Mouse (Mus musculus): ENCODE measurements around the gene Zcchc17.

Zcchc17 gene

DNA sequence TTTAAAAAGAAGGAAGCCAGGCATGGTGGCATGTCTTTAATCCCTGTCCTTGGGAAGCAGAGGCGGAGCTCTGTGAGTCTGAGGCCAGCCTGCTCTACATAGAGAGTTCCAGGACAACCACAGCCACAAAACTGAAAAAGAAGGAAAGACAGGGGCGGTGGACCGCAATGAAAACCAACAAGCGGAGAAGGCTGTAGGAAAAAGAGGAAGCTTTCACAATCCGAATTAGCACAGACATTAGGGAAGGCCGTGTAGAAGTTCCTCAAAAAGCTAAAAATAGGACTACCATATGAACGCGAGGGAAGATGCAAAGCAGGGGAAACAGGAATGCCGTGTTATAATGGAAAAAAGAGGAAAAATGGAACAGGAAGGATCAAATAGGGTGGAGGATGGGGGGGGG lies 75.9 kb downstream of the Zcchc17 start:
- DNase-seq (ENCODE audit: low read depth), result no peak

DNA sequence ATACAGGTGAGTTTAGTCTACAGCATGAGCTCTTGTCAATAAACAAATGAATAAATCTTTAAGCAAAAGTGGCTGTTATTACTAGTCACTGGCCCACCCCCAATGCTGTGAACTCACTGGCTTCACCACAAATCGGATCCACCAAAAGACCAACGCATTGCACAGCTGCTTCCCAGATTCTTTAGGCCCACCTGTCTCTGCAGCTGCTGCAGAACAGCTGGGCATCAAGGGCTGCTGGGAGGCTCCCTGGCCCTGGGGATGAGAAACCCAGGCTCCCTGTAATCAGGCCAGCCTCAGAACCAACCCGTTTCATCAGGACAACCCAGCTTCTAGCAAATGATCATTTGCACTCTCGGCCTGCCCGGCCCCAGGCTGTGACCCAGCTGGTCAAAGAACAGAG lies 76.9 kb downstream of the Zcchc17 start:
- no peak for DNase-seq (ENCODE audit: low read depth)

DNA sequence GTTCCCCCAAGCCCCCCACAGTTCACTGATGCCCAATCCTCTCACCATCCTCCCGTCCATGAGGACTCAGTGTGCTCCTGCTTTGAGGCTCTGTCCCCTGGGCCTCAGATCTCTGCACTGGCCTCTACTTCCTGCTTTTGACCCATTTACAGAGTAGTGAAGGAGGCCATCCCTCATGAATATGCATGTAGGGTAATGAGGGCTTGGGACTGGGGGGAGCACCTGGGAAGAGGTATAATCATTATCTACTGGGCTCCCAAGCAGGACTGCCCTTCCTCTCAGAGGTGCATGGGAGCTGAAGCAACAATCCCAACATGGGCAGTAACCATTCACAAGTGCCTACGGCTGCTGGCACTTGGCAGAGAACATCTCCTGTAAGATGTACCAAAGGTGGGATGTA lies 80.6 kb downstream of the Zcchc17 start, which contains the start of gene Serinc2:
Gene Serinc2 (minus strand): TSS at position 101 of the 400 bp plus-strand sequence.
- DNase-seq (ENCODE audit: low read depth), result no peak

DNA sequence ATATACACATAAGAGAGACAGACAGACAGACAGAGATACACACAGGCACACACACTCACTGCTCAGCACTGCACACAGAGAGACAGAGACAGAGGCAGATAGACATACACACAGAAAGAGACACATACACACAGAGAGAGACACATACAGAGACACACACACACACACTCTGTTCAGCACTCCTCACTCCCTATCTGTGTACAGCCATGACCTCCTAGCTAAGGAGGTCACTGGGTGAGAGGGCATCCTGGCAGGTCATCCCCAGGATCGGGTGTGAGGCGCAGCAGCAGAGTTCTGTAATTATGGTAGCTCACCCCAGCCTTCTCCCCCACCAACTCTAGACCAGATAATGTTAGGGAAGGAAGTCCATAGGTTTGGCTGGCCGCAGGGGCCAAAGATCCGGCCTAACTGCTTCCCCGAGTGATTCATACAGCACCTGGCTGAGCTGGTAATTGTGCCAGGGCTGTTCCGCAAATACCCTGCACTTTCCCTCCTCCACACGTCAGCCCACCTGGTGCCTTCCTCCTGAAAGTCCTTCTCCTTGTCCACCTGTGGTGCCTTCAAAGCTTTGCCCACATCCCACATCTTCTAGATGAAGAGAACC lies 83.1 kb downstream of the Zcchc17 start:
- DNase-seq (ENCODE audit: low read depth), result no peak

DNA sequence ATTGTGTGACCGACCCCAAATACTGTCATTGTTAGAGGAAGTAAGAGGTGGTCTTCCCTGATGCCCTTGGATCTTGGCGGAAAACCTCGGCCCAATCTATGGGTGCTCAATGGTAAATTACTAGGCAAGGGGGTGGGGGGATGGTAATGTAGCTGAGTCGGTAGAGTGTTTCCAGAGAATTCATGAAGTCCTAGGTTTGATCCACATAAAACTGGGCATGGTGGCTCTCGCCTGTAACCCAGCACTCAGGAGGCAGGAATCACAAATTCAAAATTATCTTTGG lies 84.0 kb downstream of the Zcchc17 start:
- no peak for DNase-seq (ENCODE audit: low read depth)

DNA sequence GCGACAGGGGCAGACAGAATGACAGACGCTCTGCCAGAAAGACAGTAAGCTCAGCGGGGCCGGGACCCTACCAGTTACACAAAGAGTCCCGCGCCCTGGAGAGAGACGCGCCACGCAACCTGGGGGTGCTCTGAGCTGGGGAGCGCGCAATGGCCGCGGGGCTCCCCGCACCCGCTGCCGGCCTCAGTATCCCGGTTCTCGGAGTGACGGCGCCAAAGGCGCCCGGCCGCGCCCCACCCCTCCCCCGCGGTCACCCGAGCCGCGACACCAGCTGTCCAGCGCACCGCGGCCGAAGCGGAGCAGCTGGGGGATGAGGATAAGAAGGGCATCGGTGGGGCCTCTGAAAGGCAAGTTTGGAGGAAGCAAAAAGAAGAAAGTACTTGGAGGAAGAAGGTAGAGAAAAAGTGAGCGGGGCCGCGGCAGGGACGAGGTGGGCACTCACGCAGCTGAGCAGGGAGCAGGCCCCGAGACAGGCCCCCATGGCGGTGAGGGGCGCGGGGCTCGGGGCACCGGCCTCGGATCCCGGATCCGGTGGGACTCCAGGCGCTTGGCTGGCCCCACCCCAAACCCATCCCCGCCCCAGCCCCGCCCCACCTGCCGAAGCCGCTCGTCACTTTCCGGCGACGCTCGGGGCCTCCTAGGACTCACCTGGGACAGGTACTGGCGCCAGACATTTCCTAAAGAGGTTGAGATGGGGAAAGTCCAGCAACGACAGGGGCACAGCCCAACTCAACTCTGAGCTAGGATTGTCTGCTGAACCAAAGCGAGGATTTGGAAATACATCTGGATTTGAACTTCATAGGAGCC lies 84.5 kb downstream of the Zcchc17 start:
- no peak for DNase-seq (ENCODE audit: low read depth)

DNA sequence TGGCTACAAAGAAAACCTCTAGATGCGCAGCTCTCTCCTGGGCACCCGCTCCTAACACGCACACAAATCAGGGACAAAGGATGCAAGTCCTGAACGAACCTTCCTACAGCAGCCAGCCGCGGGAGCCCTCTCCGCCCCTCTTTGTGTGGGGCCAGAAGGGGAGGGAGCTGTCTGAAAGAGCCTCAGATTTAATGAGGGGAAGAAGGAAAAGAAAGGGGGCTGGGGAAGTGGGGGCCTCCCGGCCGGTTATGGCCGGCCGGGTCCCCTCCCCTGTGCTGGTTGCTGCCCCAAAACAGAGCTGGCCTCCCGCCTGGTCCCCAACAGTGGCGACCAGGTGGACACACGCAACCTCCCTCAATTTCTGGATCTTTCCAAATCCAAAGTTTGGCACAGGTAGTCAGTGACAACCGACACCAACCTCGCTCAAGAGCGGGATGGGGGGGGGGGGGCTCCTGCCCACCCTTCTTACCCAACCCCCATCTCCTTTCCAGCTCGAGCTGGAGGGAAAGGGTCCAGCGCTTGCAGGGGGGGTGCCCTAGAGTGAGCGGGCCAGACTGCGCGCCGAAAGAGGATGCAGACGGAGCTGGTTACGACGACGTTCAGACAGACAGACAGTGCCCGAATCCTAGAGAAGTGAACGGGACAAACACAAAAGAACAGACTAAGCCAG lies 85.3 kb downstream of the Zcchc17 start:
- DNase-seq (ENCODE audit: low read depth), result no peak

DNA sequence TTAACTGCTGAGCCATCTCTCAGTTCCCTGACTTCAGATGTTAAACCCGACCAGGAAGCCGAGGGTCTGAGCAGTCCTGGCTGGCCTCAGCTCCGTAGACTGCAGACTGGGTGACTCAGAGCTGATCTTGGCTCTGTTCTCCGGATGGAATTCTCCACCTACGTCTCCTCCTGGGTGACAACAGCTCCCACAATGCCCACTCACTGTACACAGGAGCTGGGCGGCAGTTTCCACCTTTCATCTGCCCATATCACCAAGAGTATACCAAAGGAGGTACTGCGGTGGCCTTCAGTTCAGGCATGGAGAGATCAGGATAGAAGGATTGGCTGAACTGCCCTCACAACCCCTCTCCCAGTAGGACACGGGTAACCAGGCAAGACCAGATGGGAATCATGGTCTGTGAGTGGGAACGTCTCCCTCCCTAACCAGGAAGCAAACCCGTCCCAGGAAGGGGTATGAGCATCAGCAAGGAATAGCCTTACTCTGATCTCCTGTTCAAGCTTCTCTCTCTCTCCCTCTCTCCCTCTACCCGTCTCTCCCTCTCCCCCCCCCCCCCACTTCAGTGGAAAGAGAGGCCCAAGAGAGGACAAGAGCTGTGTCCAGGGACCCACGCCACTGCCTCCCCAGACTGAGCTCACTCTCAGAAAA lies 85.9 kb downstream of the Zcchc17 start:
- no peak for DNase-seq (ENCODE audit: low read depth)

DNA sequence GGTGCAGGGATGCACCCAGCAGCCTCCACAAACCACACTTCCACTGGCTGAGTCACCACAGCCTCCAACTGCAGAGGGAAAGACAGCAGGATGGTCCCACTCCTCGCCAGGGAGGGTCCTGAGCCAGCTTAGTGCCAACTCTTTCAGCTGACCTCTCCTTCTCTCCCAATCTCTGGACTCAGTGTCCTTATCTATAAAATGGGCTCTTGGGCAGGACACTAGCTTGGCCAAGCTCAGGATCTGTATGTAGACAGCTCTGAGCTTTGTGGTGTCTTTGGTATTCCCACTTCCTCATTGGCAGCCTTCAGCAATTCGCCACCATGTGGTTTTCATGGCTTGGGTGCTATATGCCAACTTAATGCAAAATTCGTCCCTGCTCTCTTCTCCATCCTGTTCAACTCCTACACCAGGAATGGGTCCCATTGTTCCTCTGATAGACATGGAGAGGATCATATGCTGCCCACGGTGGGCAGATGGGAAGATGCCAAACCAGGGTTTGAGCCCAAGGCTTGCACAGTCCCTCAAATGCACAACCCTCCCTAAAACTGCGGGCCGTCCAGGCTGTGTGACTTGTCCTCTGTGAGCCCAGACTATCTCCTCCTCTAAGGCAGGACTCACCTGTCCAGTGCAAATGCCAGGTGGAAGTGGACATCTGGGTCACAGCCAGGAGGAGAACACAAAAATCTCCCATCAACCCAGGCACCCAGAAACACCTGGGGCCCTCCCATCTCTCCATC lies 89.0 kb downstream of the Zcchc17 start:
- DNase-seq (ENCODE audit: low read depth), result no peak

DNA sequence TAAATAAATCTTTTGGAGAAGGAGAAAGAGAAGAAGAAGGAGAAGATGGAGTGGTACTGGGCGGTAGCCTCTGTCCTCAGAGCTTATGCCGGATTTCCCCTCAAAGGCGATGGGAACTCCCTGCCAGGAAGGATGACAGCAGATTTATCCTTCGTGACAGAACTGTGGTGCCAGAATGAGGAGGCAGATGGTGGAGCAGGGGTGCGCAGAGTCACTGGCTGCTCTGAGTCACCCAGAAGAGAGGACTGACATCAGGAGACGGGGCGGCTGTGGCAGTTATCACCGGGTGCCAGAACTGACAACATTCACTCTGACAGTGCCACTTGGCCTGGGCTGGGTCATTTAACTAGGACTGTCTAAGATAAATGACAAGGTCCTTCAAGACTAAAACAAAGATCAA lies 89.7 kb downstream of the Zcchc17 start:
- DNase-seq (ENCODE audit: low read depth), result no peak

DNA sequence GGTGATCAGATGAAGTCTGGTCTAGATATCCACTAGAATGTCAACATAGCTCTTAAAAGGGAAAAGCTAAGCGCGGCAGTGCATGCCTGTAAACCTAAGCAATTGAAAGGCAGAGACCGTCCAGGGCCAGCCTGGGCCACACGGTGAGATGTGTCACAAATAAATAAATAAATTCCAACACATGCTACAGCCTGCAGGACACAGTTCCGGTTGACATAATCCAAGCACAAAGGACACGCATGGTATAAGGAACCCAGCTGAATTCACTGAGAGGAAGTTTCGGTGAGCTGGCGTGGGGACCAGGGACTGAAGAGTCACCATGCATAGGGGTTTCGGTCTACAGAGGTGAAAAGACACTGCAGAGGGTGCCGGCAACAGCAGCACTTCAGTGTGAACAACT lies 91.0 kb downstream of the Zcchc17 start:
- no peak for DNase-seq (ENCODE audit: low read depth)

DNA sequence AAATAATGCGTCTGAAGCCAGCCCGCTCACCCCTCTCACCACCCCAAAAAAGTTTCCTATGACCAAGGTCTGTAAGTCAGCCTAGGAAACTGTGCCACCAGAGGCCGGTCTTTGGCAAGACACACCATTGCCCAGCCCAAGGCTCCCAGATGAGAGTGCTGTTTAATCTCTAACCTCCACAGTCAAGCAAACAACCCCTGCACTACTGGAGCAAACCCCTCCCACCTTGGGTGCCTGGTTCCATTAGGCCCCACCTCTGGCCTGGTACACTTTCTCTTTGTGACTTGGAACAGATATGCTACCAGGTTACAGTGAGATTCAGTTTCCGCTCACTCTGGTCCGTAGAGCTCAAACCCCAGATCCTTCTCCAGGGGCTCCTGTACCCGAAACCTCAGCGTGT lies 92.7 kb downstream of the Zcchc17 start:
- no peak for DNase-seq (ENCODE audit: low read depth)

DNA sequence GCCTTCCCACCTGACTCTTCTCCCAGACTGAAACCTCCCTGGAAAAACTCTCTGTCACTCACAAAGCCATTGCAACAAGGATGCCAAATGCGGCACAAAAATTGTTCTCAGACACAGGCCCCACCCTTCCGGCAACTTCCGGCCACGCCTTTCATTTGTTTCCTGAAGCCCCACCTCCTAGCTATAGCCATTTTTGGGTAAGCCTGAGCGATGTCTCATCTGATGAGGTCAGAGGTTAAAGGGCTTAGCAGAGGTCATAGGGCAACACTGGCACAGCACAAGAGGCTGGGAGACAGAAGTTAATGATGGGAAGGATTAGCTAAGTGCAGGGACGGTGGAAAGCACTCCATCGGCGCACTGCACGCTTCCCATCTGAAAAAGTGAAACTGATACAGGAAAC lies 93.1 kb downstream of the Zcchc17 start:
- DNase-seq (ENCODE audit: low read depth), result no peak
